Mouse (Mus musculus) limb, embryonic 11.5 days (tissue): ENCODE data around the gene Gm20671. TPM values are rescaled to one million over a fixed set of nuclear protein-coding genes. Genes with fewer than 3 reads are reported as not detected.
A peak's percentile ranks its signal among the peaks of the same experiment; 100 is the strongest.
"Not testable (repeated sequence)": the region's sequence is repeated elsewhere in the genome, so short reads cannot be mapped to it uniquely, and the experiment has no call there.

ENCODE experiments used
- ATAC-seq: fragments of 200-750 bp; cut with Nextera tagmentation; 2 replicates; pipeline ENCODE4 v1.8.0; 2017; ENCODE audit warnings: low read depth; ENCODE audit not compliant: insufficient number of reproducible peaks, low FRiP score, low TSS enrichment
- DNase-seq: peaks from one replicate; pipeline ENCODE4 v3.0.0-alpha.2; 2015; ENCODE audit warnings: low spot score
- H3K27ac ChIP-seq: fragments of 300-500 bp; sonication (generic); replicated peaks from 2 replicates; pipeline ENCODE4 v1.5.1; 2014; ENCODE audit warnings: low read depth, mild to moderate bottlenecking, low read length
- H3K27me3 ChIP-seq: fragments of 300-500 bp; sonication (generic); 2 replicates; pipeline ENCODE4 v1.6.1; 2014; ENCODE audit warnings: mild to moderate bottlenecking, low read length, mixed read lengths; ENCODE audit not compliant: control insufficient read depth, insufficient read depth
- H3K36me3 ChIP-seq: fragments of 300-500 bp; sonication (generic); 2 replicates; pipeline ENCODE4 v1.6.1; 2014; ENCODE audit warnings: mild to moderate bottlenecking, low read length, moderate library complexity, mixed read lengths; ENCODE audit not compliant: control insufficient read depth, insufficient read depth
- H3K4me1 ChIP-seq: fragments of 300-500 bp; sonication (generic); 2 replicates; pipeline ENCODE4 v1.6.1; 2014; ENCODE audit warnings: low read length, mixed read lengths; ENCODE audit not compliant: control insufficient read depth, insufficient read depth
- H3K4me2 ChIP-seq: fragments of 300-500 bp; sonication (generic); 2 replicates; pipeline ENCODE4 v1.6.1; 2014; ENCODE audit warnings: low read depth, mild to moderate bottlenecking, moderate library complexity; ENCODE audit not compliant: severe bottlenecking
- H3K4me3 ChIP-seq: fragments of 300-500 bp; sonication (generic); 2 replicates; pipeline ENCODE4 v1.5.1; 2014; ENCODE audit warnings: low read depth, low read length
- H3K9ac ChIP-seq: fragments of 300-500 bp; sonication (generic); 2 replicates; pipeline ENCODE4 v1.6.1; 2014; ENCODE audit warnings: mild to moderate bottlenecking, low read length
- H3K9me3 ChIP-seq: fragments of 300-500 bp; sonication (generic); 2 replicates; pipeline ENCODE4 v1.6.1; 2016; ENCODE audit warnings: low read length; ENCODE audit not compliant: control insufficient read depth
- WGBS: fragments of 180-500 bp; shearing (Covaris S2); extraction: QIAGEN DNeasy Blood & Tissue Kit; methylation state at CpG from one replicate; pipeline ENCODE4 v1.1.7; 2014; 5-methylcytosine and 5-hydroxymethylcytosine counted together
- polyA plus RNA-seq: library from polyadenylated mRNA; unstranded; fragments of >200 nt; fragmentation: Nextera tagmentation; extraction: Ambion mirVana; gene quantifications from 2 replicates; pipeline ENCODE4 v1.2.1, GENCODE M21; 2014

The Gm20671 gene
- polyA plus RNA-seq, 1 experiment from 2014 or later = not detected

GRCm38 (mm10) chr5:32735779-32736178 is 91.1 kb downstream of the Gm20671 start:
- Histone ChIP-seq H3K4me3 (no peak overlapping the region), H3K4me2 (no peak overlapping the region), H3K9me3 (no peaks in the 10 kb centered on the region), H3K27me3 (no peaks in the 10 kb centered on the region), H3K27ac (no peak overlapping the region), H3K4me1 (no peaks in the 10 kb centered on the region), H3K9ac (no peak overlapping the region), H3K36me3 (no peaks in the 10 kb centered on the region)
- ATAC-seq (no peak), DNase-seq (no peak)
- 83% methylated on average over 6 of the region's 6 CpGs for WGBS

GRCm38 (mm10) chr5:32733892-32734291 is 93.0 kb downstream of the Gm20671 start:
- not testable (repeated sequence) for H3K4me2 ChIP-seq, H3K27me3 ChIP-seq, H3K4me1 ChIP-seq, ATAC-seq, H3K4me3 ChIP-seq, DNase-seq, H3K9ac ChIP-seq, H3K27ac ChIP-seq, H3K36me3 ChIP-seq, H3K9me3 ChIP-seq
- 90% methylated on average over 6 of the region's 6 CpGs for WGBS

GRCm38 (mm10) chr5:32728851-32729250 is 98.1 kb downstream of the Gm20671 start:
- Histone ChIP-seq H3K4me3 (no peak overlapping the region), H3K27me3 (no peaks in the 10 kb centered on the region), H3K4me1 (no peaks in the 10 kb centered on the region), H3K9me3 (no peaks in the 10 kb centered on the region), H3K27ac (no peak overlapping the region), H3K9ac (no peak overlapping the region), H3K36me3 (no peaks in the 10 kb centered on the region), H3K4me2 (no peak overlapping the region)
- 89% methylated on average over 8 of the region's 8 CpGs for WGBS
- no peak for ATAC-seq
- no peak for DNase-seq

- Histone ChIP-seq H3K27ac (no peak overlapping the region), H3K36me3 (no peaks in the 10 kb centered on the region), H3K27me3 (no peaks in the 10 kb centered on the region), H3K4me1 (no peaks in the 10 kb centered on the region), H3K4me2 (no peak overlapping the region), H3K9ac (no peak overlapping the region), H3K9me3 (no peaks in the 10 kb centered on the region), H3K4me3 (no peak overlapping the region)
- ATAC-seq (no peak), DNase-seq (no peak)
- WGBS = 81% methylated on average over 7 of the region's 7 CpGs
Observed at GRCm38 (mm10) chr5:32728300-32728699, 98.6 kb downstream of the Gm20671 start.

GRCm38 (mm10) chr5:32725397-32725796 is 101.5 kb downstream of the Gm20671 start:
- H3K9me3 ChIP-seq, H3K9ac ChIP-seq, DNase-seq, H3K36me3 ChIP-seq, ATAC-seq, H3K4me1 ChIP-seq, H3K4me2 ChIP-seq, H3K4me3 ChIP-seq, H3K27ac ChIP-seq, H3K27me3 ChIP-seq: not testable (repeated sequence)
- WGBS = 76% methylated on average over 3 of the region's 3 CpGs

- WGBS = 87% methylated on average over 7 of the region's 7 CpGs
- ATAC-seq (no peak), DNase-seq (no peak)
- 0 out of 2 replicates have a peak, but pooled peaks cover under 1% of the 10 kb centered on the region for H3K4me1 ChIP-seq
- no peaks in the 10 kb centered on the region for H3K27me3 ChIP-seq
- no peak overlapping the region for H3K27ac ChIP-seq
- H3K4me3 ChIP-seq = no peak overlapping the region
- no peak overlapping the region for H3K9ac ChIP-seq
- no peaks in the 10 kb centered on the region for H3K9me3 ChIP-seq
- H3K36me3 ChIP-seq = no peaks in the 10 kb centered on the region
- H3K4me2 ChIP-seq = no peak overlapping the region
Observed at GRCm38 (mm10) chr5:32723981-32724380, 102.9 kb downstream of the Gm20671 start.

- not testable (repeated sequence) for H3K4me3 ChIP-seq, H3K27ac ChIP-seq, H3K9ac ChIP-seq, H3K9me3 ChIP-seq, ATAC-seq, H3K4me1 ChIP-seq, H3K27me3 ChIP-seq, DNase-seq, H3K4me2 ChIP-seq, H3K36me3 ChIP-seq
- WGBS = 82% methylated on average over 8 of the region's 8 CpGs
Observed at GRCm38 (mm10) chr5:32722711-32723110, 104.2 kb downstream of the Gm20671 start.

GRCm38 (mm10) chr5:32722263-32722662 is 104.6 kb downstream of the Gm20671 start:
- Histone ChIP-seq H3K27ac (no peak overlapping the region), H3K4me1 (0 out of 2 replicates have a peak, but pooled peaks cover 2% of the 10 kb centered on the region), H3K4me3 (no peak overlapping the region), H3K4me2 (no peak overlapping the region), H3K27me3 (no peaks in the 10 kb centered on the region), H3K9ac (peak overlapping the region; percentile 17; the same call in 1 of the 2 replicates), H3K9me3 (no peaks in the 10 kb centered on the region), H3K36me3 (no peaks in the 10 kb centered on the region)
- DNase-seq (no peak), ATAC-seq (no peak)
- 89% methylated on average over 7 of the region's 7 CpGs for WGBS

- H3K4me1 ChIP-seq = 0 out of 2 replicates have a peak, but pooled peaks cover 2% of the 10 kb centered on the region
- H3K36me3 ChIP-seq = no peaks in the 10 kb centered on the region
- no peak overlapping the region for H3K27ac ChIP-seq
- no peak overlapping the region for H3K9ac ChIP-seq
- no peaks in the 10 kb centered on the region for H3K27me3 ChIP-seq
- WGBS = 72% methylated on average over 3 of the region's 3 CpGs
- H3K4me3 ChIP-seq = no peak overlapping the region
- no peaks in the 10 kb centered on the region for H3K9me3 ChIP-seq
- H3K4me2 ChIP-seq = no peak overlapping the region
- DNase-seq (no peak), ATAC-seq (no peak)
Observed at GRCm38 (mm10) chr5:32721316-32721715, 105.6 kb downstream of the Gm20671 start.
